Mouse (Mus musculus): ENCODE measurements around the gene Numbl.

- TF ChIP-seq CTCF (IDR thresholded peaks at IDR 0.05; ENCODE audit: low read depth) (peak; percentile 41), EP300 (IDR thresholded peaks at IDR 0.05; ENCODE audit: low read depth) (no peak)
These were observed 20.7 kb upstream of the Numbl start for GRCm38 (mm10) chr7:27237527-27237926.
